Mouse (Mus musculus) layer of hippocampus, adult 2 months (tissue): Measurements from ENCODE around the gene Itm2b. TPM values are rescaled to one million over a fixed set of nuclear protein-coding genes. Genes with fewer than 3 reads are reported as not detected.

ENCODE experiments used
- DNase-seq, 2 experiments: peaks; one replicate each; pipeline ENCODE4 v3.0.0; 2022; ENCODE audit warnings: low spot score in 2 of 2
- H3K27ac ChIP-seq: fragments of 200-600 bp; 2 replicates; pipeline ENCODE4 v1.8.1; 2022
- H3K4me3 ChIP-seq: fragments of 200-600 bp; 2 replicates; pipeline ENCODE4 v1.8.1; 2022; ENCODE audit warnings: mild to moderate bottlenecking
- CTCF ChIP-seq: fragments of 200-600 bp; conservative IDR thresholded peaks from 2 replicates; pipeline ENCODE4 v1.8.1; 2022; ENCODE audit warnings: antibody characterized with exemption, mild to moderate bottlenecking, moderate library complexity
- total RNA-seq, 2 experiments: library from RNA; stranded (reverse); gene quantifications; 2 replicates each; pipeline ENCODE4 v1.2.3; 2021

Itm2b gene
- total RNA-seq, 2 experiments from 2014 or later, result 989 to 1,035 TPM

DNA sequence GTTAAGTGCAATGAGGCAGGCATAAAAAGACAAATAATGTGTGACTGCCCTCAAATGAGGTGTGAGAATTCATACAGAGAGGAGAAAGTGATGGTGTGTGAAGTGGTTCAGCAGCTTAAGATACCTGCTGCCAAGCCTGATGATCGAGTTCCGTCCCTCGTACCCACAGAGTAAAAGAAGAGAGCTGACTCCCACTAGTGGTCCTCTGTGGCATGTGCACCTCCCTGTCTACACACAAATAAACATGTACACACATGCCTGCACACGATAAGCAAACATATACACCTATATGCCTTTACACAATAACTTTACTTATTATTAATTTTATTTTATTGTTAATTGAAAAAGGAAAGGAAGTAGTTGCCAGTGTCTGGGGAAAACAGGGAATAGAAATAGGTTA lies 39.5 kb downstream of the Itm2b start:
- peak; percentile 50 for TF ChIP-seq CTCF
- no peak for DNase-seq
- no peak overlapping the region for H3K27ac ChIP-seq
- H3K4me3 ChIP-seq, result no peak overlapping the region

DNA sequence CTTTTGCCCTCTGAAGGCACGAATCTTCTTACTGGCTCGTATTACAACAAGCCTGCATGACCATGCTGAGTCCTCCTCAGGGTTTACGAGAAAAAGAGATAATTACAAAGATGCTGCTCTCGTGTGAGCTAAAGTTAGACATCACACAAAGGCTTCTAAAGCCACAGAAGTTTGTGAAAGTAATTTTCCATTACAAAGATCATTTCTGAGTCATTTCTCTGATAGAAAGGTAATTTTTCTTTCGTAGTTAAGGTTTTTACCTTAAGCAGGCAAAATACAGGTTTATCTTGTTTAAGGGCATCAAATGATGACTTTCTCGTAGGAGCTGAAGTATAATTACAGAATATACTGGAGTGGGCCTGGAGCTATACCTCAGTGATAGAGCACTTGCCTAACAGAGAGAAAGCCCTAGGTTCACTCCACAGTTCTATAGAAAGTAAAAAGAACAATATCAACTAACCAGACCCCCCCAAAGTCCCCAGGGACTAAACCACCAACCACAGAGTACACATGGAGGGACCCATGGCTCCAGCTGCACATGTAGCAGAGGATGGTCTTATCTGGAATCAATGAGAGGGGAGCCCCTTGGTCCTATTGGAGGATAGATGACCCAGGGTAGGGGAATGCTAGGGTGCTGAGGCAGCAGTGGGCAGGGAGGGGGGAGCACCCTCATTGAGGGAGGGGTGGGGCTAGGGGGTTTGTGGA lies 44.9 kb downstream of the Itm2b start:
- no peak for TF ChIP-seq CTCF

DNA sequence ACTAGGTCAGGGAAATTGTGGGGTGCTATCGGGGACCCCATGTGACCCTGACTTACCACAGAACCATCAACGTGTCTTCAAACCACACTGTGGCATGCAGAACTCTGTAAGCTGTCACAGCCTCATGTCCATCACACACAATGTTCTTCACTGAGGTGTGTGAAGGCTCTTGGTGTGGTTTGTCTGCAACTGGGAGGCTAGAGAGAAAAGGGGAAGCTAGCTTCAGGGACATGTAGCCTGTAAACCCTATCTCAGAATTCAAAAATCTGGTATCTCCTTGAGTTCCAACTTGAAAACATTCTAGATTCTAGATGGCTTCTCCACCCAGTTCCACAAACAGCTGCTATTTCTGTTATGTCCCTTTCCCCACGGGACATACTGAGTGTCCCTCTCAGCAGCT lies 45.5 kb downstream of the Itm2b start:
- TF ChIP-seq CTCF, result no peak
- Histone ChIP-seq H3K4me3 (no peak overlapping the region), H3K27ac (no peak overlapping the region)
- DNase-seq, result no peak

More for the DNA sequence above, 44.9 kb downstream of the Itm2b start:
- Histone ChIP-seq H3K4me3 (no peak overlapping the region), H3K27ac (no peak overlapping the region)
- DNase-seq, result no peak

DNA sequence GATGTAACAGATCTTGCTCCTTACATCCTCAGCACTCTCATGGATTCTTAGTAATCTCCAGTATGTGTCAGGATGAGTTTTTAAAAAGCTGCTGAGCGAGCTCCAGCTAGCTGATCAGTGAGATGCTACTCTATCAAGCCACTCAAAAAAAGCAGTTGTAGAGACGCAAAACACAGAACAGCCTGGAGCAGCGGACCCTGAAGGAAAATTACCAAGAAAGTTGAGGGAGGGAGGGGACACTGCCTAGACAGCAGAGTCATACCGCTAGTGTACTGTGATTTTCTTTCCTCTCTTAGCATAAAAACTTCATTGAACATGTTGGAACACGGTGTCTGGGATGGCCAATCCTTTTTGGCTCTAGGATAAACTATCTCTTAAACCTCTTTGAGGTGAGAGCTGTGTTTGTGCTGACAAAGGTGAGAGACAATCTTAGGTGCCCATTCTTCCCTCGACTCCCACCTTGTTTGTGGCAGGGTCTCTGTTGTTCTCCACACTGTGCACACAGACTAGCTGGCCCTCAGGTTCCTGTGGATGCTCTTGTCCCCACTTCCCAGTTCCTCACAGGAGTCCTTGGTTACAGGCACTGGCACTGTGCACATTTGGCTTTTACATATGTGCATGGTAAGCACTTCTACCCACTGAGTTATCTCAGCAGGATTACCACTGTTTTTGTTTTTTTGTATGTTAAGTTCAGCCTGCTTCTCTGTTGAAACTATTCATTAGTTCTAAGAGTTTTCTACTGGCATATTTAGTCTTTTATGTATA lies 48.6 kb downstream of the Itm2b start:
- no peak for DNase-seq
- H3K4me3 ChIP-seq, result no peak overlapping the region
- H3K27ac ChIP-seq, result peak overlapping the region; percentile 79
- TF ChIP-seq CTCF, result no peak

DNA sequence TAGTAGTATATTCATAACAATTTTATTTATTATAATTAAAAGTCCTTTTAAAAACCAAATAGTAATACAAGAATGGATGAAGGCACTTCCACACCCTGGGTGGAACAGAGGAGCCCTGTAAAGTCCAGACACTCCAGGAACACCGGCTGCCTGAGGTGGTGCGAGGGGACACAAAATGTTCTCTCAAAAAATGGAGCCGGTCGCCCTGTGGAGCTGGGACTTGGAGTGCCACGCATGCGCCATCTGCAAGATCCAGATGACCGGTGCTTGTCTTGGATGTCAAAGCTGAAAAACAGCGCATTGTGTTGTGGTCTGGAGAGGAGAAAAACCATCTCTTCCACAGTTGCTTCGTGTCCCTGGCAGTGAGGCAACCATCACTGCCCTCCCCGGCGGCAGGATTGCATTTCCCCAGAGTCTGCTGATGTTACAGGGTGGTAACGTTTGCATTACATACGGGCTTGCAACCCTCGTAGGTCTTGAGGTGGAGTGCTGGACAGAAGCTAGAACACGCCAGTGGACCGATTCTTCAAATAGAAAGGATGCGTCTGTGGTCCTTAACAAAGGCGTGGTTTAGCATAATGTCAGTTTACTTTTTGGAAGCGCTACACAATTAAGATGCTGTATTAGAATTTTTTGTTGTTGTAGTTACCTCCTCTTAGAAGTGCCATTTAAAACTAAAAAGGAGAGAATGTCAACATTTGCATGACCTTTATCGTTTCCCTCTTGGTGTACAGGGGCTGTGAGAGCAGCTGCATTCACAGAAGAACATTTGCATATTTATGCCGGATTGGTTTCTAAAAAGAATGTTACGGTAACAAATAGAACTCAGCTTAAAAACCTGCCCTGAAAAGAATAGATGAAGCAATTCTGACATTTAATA lies 49.9 kb downstream of the Itm2b start:
- TF ChIP-seq CTCF, result no peak
- peak in 1 of 2 experiments; percentile 26 for DNase-seq

DNA sequence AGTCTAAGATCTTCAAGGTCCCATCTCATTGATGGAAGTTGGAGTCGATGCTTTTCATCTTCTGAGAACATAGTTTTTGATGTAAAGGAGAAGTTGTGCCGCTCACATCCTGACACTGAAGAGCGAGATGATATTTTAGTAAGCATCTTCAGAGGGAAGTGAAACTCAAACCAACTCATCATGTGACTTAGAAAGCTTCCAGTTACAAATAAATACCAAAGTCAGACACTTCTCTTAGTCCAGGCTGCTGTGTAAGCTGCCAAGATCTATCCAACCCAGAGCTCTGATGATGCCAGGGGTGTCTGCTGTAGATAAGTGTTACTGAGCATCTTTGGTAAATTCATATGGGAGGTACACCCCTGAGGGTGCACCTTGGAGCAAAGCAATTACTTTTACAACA lies 51.2 kb downstream of the Itm2b start:
- no peak for DNase-seq
- H3K27ac ChIP-seq, result no peak overlapping the region
- TF ChIP-seq CTCF, result no peak
- no peak overlapping the region for H3K4me3 ChIP-seq

More for the DNA sequence above, 49.9 kb downstream of the Itm2b start:
- H3K4me3 ChIP-seq, result no peak overlapping the region; the same call in 1 of the 2 replicates
- peak overlapping the region; percentile 79 for H3K27ac ChIP-seq

DNA sequence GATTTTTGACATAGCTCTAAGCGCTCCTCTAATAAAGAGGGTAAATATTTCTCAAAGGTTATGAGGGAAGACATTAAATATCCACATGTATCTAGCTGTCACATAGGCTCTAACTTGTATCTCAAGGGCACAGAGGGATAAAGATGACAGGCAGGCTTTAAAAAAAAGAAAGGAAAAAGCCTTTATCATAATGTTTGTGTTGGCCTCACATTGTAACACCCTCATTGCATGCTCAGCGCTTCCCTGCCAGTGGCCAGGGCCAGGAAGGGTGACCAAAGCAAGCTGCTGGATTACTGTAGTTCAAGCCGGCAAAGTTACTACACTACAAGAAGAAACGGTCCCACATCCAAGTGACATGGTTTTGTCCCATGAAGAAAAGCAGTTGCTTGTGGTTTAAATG lies 53.7 kb downstream of the Itm2b start:
- no peak overlapping the region for H3K4me3 ChIP-seq
- H3K27ac ChIP-seq, result no peak overlapping the region
- no peak for DNase-seq
- no peak for TF ChIP-seq CTCF

DNA sequence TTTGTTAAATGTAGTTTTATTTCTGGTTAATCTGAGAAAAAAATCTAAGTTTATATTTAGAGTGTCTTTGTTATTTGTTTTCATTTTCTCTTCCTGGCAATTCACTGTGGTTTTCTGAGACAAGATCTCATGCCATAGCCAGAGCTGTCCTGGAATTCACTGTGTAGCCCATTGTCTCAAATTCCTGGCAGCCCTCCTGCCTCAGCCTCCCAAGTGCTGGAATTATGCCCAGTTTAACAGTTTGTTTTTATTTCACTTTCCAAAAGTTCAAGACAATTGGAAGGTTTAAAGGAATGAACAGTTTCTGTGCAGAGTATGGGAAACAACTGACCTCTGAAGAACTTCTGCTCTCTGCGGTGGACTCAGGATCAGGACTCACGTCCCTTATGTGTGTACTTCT lies 55.2 kb downstream of the Itm2b start:
- no peak for TF ChIP-seq CTCF
- Histone ChIP-seq H3K27ac (no peak overlapping the region), H3K4me3 (no peak overlapping the region)
- no peak for DNase-seq

DNA sequence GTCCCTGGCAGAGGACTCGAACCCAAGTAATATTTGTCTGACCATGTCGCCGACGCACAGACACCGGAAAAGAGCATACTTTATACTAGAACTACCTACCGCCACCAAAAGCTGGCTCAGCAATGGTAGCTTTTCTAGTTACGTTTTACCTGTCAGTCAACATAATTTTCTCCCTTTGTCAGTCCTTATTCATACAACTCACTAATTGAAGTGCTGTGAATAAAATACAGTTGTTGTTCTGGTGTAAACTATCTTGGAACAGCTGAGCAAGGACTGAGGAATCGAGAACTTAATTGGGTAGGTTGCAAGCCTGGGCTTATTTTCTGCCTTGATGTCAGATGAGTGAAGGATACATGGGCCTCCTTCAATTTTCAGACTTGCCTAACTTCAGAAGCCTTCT lies 58.6 kb downstream of the Itm2b start:
- TF ChIP-seq CTCF, result no peak
- H3K4me3 ChIP-seq, result peak overlapping the region; percentile 88
- H3K27ac ChIP-seq, result peak overlapping the region; percentile 95
- no peak for DNase-seq

DNA sequence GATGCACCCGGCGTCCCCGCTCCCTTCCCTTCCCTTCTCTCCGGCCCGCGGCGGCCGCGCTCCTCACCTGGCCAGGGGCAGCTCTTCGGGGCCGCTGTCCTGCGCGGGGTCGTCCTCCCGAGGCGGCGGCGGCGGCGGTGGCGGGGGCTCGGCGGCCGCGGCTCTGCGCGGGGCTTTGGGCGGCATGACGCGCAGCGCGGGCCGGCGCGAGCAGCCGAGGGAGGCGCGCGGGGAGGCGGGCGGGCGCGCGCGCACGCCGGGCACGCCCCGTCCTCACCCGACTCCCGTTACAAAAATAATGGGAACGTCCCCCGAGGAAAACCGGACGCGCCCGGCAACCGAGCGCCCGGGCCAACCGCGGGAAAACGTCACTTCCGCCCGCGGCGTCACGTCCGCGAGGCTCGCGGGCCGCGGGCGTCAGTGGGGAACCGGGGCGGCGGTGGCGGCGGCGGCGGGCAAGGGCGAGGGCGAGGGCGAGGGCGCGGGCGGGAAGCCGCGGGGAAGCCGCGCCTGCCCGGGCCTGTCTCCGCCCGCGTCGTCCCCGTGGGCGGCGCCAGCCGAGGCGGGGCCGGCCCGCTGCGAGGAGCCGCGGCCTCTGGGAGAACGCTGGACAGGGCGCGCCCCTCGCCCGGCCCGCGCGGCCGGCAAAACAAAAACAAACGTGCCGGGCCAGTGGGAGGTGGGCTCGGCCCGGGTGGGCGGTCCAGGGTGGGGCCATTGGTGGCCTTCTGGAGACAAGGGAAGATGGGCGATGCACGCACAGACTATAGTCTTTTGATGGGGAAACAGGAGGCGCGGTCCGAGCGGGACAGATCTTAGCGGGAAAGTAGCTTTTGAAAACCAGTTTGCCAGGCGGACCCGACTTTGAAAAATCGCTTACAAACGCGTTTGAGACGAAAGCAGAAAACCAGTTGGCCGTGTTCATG lies 59.4 kb downstream of the Itm2b start, which contains the start of gene Rb1:
TSS of gene Rb1 (minus strand) at position 367 of the 926 bp plus-strand sequence.
- no peak for TF ChIP-seq CTCF
- DNase-seq, result peak; percentile 74 to 84
- Histone ChIP-seq H3K27ac (peak within 1 kb of the TSS; percentile 95), H3K4me3 (peak within 1 kb of the TSS; percentile 88)

DNA sequence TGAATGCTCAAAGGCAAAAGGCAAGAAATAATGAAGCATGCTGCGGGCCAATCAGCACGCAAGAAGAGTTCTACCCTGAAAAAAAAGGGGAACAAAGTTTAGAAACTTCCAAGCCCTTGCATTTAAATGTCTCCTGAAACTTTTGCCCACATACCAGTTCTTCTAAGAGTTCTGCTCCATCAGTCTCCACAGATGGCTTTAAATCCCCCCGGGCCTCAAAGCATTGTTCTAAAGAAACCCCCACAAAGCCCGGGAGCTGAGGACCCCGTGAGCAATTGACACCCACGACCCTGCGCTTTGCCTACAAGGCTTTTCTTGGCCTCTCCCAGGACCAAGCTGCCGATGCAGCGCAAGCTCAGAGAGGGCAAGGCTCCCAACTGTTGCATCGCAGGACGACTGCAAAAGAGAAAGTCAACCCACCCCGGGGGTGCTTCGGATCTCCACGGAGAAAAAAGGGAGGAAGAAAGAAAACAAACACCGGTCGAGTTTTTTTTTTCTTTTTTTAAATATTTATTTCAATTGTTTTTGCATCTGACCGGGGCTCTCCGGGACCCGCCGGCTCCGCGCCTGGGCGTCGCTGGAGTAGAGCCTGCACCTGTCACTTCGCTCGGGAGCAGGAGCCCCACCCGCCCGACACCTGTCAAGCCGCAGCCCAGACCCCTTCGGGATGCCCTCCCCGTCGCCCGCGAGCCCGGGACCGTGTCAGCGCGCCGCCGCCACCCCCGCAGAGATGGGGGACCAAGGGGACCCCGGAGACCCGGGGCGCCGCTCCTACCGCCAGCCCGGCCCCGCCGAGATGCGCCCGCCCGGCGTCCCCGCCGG lies 60.2 kb downstream of the Itm2b start:
- no peak for TF ChIP-seq CTCF
- Histone ChIP-seq H3K27ac (peak overlapping the region; percentile 95), H3K4me3 (peak overlapping the region; percentile 88)
- DNase-seq, result peak in 1 of 2 experiments; percentile 35
